Mouse (Mus musculus) ES-E14 (cell line): ENCODE results near the gene A730009L09Rik.

ENCODE experiments used
- CHD2 ChIP-seq: IDR thresholded peaks from 2 replicates; pipeline ENCODE4 v1.6.1; 2014; ENCODE audit warnings: mild to moderate bottlenecking, low read depth, low read length, inconsistent platforms
- HCFC1 ChIP-seq: IDR thresholded peaks from 2 replicates; pipeline ENCODE4 v1.6.1; 2012; ENCODE audit warnings: low read length, inconsistent platforms, borderline replicate concordance; ENCODE audit not compliant: insufficient read depth
- ZC3H11A ChIP-seq: IDR thresholded peaks from 2 replicates; pipeline ENCODE4 v1.6.1; 2012; ENCODE audit warnings: low read depth, mild to moderate bottlenecking, inconsistent platforms, low read length, borderline replicate concordance
- ZNF384 ChIP-seq: IDR thresholded peaks from 2 replicates; pipeline ENCODE4 v1.6.1; 2012; ENCODE audit warnings: low read depth, low read length, inconsistent platforms

DNA sequence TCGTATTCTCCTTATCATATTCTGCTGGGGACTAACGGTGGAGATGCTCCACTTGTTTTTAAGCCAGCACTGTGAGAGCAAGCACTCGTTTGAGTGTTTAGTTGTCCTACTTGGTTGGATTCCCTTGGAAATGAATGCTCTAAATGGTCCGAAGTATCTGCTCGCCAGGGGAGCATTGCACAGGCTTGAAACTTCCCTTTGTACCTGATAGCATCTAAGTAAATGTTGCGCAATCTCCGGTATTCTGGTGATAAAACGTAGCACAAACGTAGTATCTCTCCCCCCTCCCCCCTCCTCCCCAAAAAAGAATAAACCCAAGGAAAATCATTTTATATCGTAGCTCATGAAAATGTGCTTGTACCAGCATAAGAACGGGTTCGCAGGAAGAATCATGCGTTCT is 39.1 kb downstream of the A730009L09Rik start:
- TF ChIP-seq CHD2 (no peak), ZC3H11A (no peak), HCFC1 (no peak), ZNF384 (no peak)
